ENCODE assay signal across 13 mouse cellular contexts in genomic region chr3:108131821-108132220, GRCm38 (mm10). TPM values are rescaled to one million over a fixed set of nuclear protein-coding genes. Genes with fewer than 3 reads are reported as not detected.
DNase-seq lines count a peak whose midpoint lies in the region; ATAC-seq lines count a peak whose summit lies in the region.
"Had no signal": no experiment of that assay in that cellular context is flagged by ENCODE, and none has a peak within 500 bp of the region (broad histone marks: within the 10 kb centered on the region; RNA-seq: fewer than 3 reads in every experiment).

No protein-coding gene starts in this region.

- 65% methylated on average over 1 of the region's 1 CpGs for WGBS in kidney, embryonic 16.5 days
- 86% methylated on average over 1 of the region's 1 CpGs for WGBS in intestine, embryonic 14.5 days
- WGBS in macrophage (ENCODE audit: missing documents) = 90% methylated on average over 1 of the region's 1 CpGs

- no peaks in the 10 kb centered on the region for H3K9me3 ChIP-seq in kidney, embryonic 16.5 days (ENCODE audit: low read length)
- no peaks in the 10 kb centered on the region for H3K9me3 ChIP-seq in intestine, embryonic 14.5 days (ENCODE audit: control insufficient read depth, low read length)
- H3K9me3 ChIP-seq: neural tube, embryonic 13.5 days had no signal

- H3K36me3 ChIP-seq in kidney, embryonic 16.5 days (ENCODE audit: insufficient read depth, low read length) = peaks cover 2% of the 10 kb centered on the region; the same call in 1 of the 2 replicates
- H3K36me3 ChIP-seq in intestine, embryonic 14.5 days (ENCODE audit: control insufficient read depth, insufficient read depth, low read length) = no peaks in the 10 kb centered on the region
- H3K36me3 ChIP-seq in macrophage (ENCODE audit: inconsistent target) = no peaks in the 10 kb centered on the region
- H3K36me3 ChIP-seq: neural tube, embryonic 13.5 days had no signal

- peak overlapping the region; percentile 13; the same call in 1 of the 2 replicates for H3K27ac ChIP-seq in kidney, embryonic 16.5 days (ENCODE audit: low read length)
- 0 out of 2 replicates have a peak overlapping the region, but pooled peaks have one; percentile 18 for H3K27ac ChIP-seq in intestine, embryonic 14.5 days (ENCODE audit: low read depth)
- H3K27ac ChIP-seq in macrophage = peak overlapping the region; percentile 90
- H3K27ac ChIP-seq: neural tube, embryonic 13.5 days had no signal

- peak; percentile 18 for DNase-seq in gastrocnemius, adult 18-20 months (ENCODE audit: low spot score)
- DNase-seq in gastrocnemius, postnatal 36 days = no peak
- no peak for DNase-seq in kidney, adult 9 months
- DNase-seq in intestine, embryonic 14.5 days (ENCODE audit: low spot score) = peak; percentile 47
- DNase-seq in left cerebral cortex, postnatal 14 days (ENCODE audit: low spot score in 2 of 2) = no peak
- DNase-seq in embryo, embryonic 10 days (ENCODE audit: low spot score) = no peak
- DNase-seq: cerebellum, adult 11-12 months had no signal

- ATAC-seq in kidney, embryonic 16.5 days (ENCODE audit: low FRiP score, low TSS enrichment) = 0 out of 2 replicates have a peak, but pooled peaks have one; percentile 42
- ATAC-seq in intestine, embryonic 14.5 days (replicated peaks; ENCODE audit: low FRiP score, low TSS enrichment, low read depth) = no peak
- ATAC-seq: inflammation-experienced regulatory T-cells, adult 6 months had no signal

- no peak overlapping the region for H3K4me3 ChIP-seq in kidney, embryonic 16.5 days (ENCODE audit: low read length)
- no peak overlapping the region for H3K4me3 ChIP-seq in intestine, embryonic 14.5 days (ENCODE audit: low read depth, low read length)
- H3K4me3 ChIP-seq in macrophage (ENCODE audit: inconsistent target) = no peak overlapping the region
- H3K4me3 ChIP-seq: neural tube, embryonic 13.5 days had no signal

- intact Hi-C loops in gastrocnemius, postnatal 36 days (cut with DNase I) = no loop called here
- intact Hi-C loops in left cerebral cortex, postnatal 14 days (cut with DNase I) = no loop called here

- no peak overlapping the region for H3K4me2 ChIP-seq in kidney, embryonic 16.5 days (replicated peaks; ENCODE audit: low read depth, low read length)
- H3K4me2 ChIP-seq in intestine, embryonic 14.5 days (ENCODE audit: low read length) = no peak overlapping the region
- H3K4me2 ChIP-seq: neural tube, embryonic 13.5 days had no signal

- peaks cover 27% of the 10 kb centered on the region for H3K4me1 ChIP-seq in kidney, embryonic 16.5 days (ENCODE audit: insufficient read depth, low read length)
- peaks cover 6% of the 10 kb centered on the region; the same call in 1 of the 2 replicates for H3K4me1 ChIP-seq in intestine, embryonic 14.5 days (replicated peaks; ENCODE audit: control insufficient read depth, insufficient read depth, low read length)

- H3K79me2 ChIP-seq in macrophage (ENCODE audit: inconsistent target) = peaks cover 100% of the 10 kb centered on the region

- no peaks in the 10 kb centered on the region for H3K27me3 ChIP-seq in kidney, embryonic 16.5 days (ENCODE audit: insufficient read depth, low read length)
- no peaks in the 10 kb centered on the region for H3K27me3 ChIP-seq in intestine, embryonic 14.5 days (replicated peaks; ENCODE audit: control insufficient read depth, insufficient read depth, low read length)
- H3K27me3 ChIP-seq: neural tube, embryonic 13.5 days had no signal

- H3K9ac ChIP-seq in kidney, embryonic 16.5 days (replicated peaks; ENCODE audit: low read length) = no peak overlapping the region
- no peak overlapping the region for H3K9ac ChIP-seq in intestine, embryonic 14.5 days (ENCODE audit: low read length)
- H3K9ac ChIP-seq: neural tube, embryonic 13.5 days had no signal

RNA-seq across cellular contexts. Expression of gene Gnai3, which starts 14.1 kb away (rescaled TPM):
- 10 to 100 TPM; 10.2 to 14.7 TPM for total RNA-seq in gastrocnemius, adult 18-20 months (2021)
- total RNA-seq in gastrocnemius, postnatal 36 days (2021) = 10 to 100 TPM in 1 of 2 experiments, 1 to 10 TPM in 1; 9.7 to 11.3 TPM
- 188 and 196 TPM in 2 replicates for polyA plus RNA-seq in kidney, embryonic 16.5 days (2015; fragmentation: Nextera tagmentation; extraction: Ambion mirVana)
- polyA plus RNA-seq in intestine, embryonic 14.5 days (2014; fragmentation: Nextera tagmentation; extraction: Ambion mirVana) = 171 and 182 TPM in 2 replicates
- total RNA-seq in macrophage (2018; cell fraction: chromatin; rRNA removed) = 10 to 100 TPM; 20.6 to 66.4 (median 35.6) TPM
- 100 to 1,000 TPM in 10 of 26 experiments, 10 to 100 TPM in 16; 76.9 to 155 (median 97.7) TPM for total RNA-seq in macrophage (2018; cell fraction: cytosol; rRNA removed)
- 100 to 1,000 TPM in 2 of 26 experiments, 10 to 100 TPM in 24; 44.4 to 109 (median 66.3) TPM for total RNA-seq in macrophage (2018; cell fraction: nucleus; rRNA removed)
- 64.3 to 104 TPM (median 77.4 TPM) in 3 replicates for polyA plus RNA-seq in macrophage (2018)
- total RNA-seq in left cerebral cortex, postnatal 14 days (2021) = 10 to 100 TPM; 31.1 to 34.1 TPM

RNA-seq across cellular contexts. Expression of gene Gpr61, which starts 22.9 kb away (rescaled TPM):
- not detected for total RNA-seq in gastrocnemius, adult 18-20 months (2021)
- total RNA-seq in gastrocnemius, postnatal 36 days (2021) = not detected
- 0.06 and 0.08 TPM in 2 replicates for polyA plus RNA-seq in kidney, embryonic 16.5 days (2015; fragmentation: Nextera tagmentation; extraction: Ambion mirVana)
- 0.04 and 0.26 TPM in 2 replicates for polyA plus RNA-seq in intestine, embryonic 14.5 days (2014; fragmentation: Nextera tagmentation; extraction: Ambion mirVana)
- total RNA-seq in macrophage (2018; cell fraction: chromatin; rRNA removed) = not detected
- not detected for total RNA-seq in macrophage (2018; cell fraction: cytosol; rRNA removed)
- not detected for total RNA-seq in macrophage (2018; cell fraction: nucleus; rRNA removed)
- polyA plus RNA-seq in macrophage (2018) = not detected in 3 replicates
- total RNA-seq in left cerebral cortex, postnatal 14 days (2021) = 10 to 100 TPM; 19.7 to 21.0 TPM
- total RNA-seq: hematopoietic stem cell, adult 5-6 weeks had no signal
- polyA plus RNA-seq: inflammation-experienced regulatory T-cells, adult 6 months had no signal

RNA-seq across cellular contexts. Expression of gene Gnat2, which starts 39.2 kb away (rescaled TPM):
- under 1 TPM; 0.45 to 0.94 TPM for total RNA-seq in gastrocnemius, adult 18-20 months (2021)
- under 1 TPM; 0.25 to 0.28 TPM for total RNA-seq in gastrocnemius, postnatal 36 days (2021)
- 0.84 and 1.9 TPM in 2 replicates for polyA plus RNA-seq in kidney, embryonic 16.5 days (2015; fragmentation: Nextera tagmentation; extraction: Ambion mirVana)
- 0.93 and 1.6 TPM in 2 replicates for polyA plus RNA-seq in intestine, embryonic 14.5 days (2014; fragmentation: Nextera tagmentation; extraction: Ambion mirVana)
- total RNA-seq in macrophage (2018; cell fraction: chromatin; rRNA removed) = not detected
- total RNA-seq in macrophage (2018; cell fraction: cytosol; rRNA removed) = under 1 TPM in 2 of 26 experiments, not detected in 24; 0.07 to 0.12 TPM
- total RNA-seq in macrophage (2018; cell fraction: nucleus; rRNA removed) = not detected
- polyA plus RNA-seq in macrophage (2018) = not detected in 3 replicates
- not detected for total RNA-seq in left cerebral cortex, postnatal 14 days (2021)
- total RNA-seq: midbrain, postnatal 0 days had no signal
- polyA plus RNA-seq: inflammation-experienced regulatory T-cells, adult 6 months had no signal

RNA-seq across cellular contexts. Expression of gene Ampd2, which starts 45.4 kb away (rescaled TPM):
- 1 to 10 TPM; 3.6 TPM for total RNA-seq in gastrocnemius, adult 18-20 months (2021)
- total RNA-seq in gastrocnemius, postnatal 36 days (2021) = 1 to 10 TPM; 3.8 TPM
- polyA plus RNA-seq in kidney, embryonic 16.5 days (2015; fragmentation: Nextera tagmentation; extraction: Ambion mirVana) = 69.7 and 69.8 TPM in 2 replicates
- polyA plus RNA-seq in intestine, embryonic 14.5 days (2014; fragmentation: Nextera tagmentation; extraction: Ambion mirVana) = 38.6 and 42.2 TPM in 2 replicates
- total RNA-seq in macrophage (2018; cell fraction: chromatin; rRNA removed) = 100 to 1,000 TPM in 2 of 26 experiments, 10 to 100 TPM in 24; 21.4 to 129 (median 44.8) TPM
- 10 to 100 TPM in 25 of 26 experiments, 1 to 10 TPM in 1; 9.3 to 16.5 (median 13.3) TPM for total RNA-seq in macrophage (2018; cell fraction: cytosol; rRNA removed)
- total RNA-seq in macrophage (2018; cell fraction: nucleus; rRNA removed) = 100 to 1,000 TPM in 1 of 26 experiments, 10 to 100 TPM in 25; 12.7 to 107 (median 33.1) TPM
- 7.1 to 19.1 TPM (median 17.7 TPM) in 3 replicates for polyA plus RNA-seq in macrophage (2018)
- total RNA-seq in left cerebral cortex, postnatal 14 days (2021) = 10 to 100 TPM; 43.3 to 50.8 TPM

RNA-seq across cellular contexts. Expression of gene Amigo1, which starts 54.3 kb away (rescaled TPM):
- total RNA-seq in gastrocnemius, adult 18-20 months (2021) = 10 to 100 TPM; 23.9 to 26.3 TPM
- total RNA-seq in gastrocnemius, postnatal 36 days (2021) = 10 to 100 TPM; 23.3 to 27.5 TPM
- polyA plus RNA-seq in kidney, embryonic 16.5 days (2015; fragmentation: Nextera tagmentation; extraction: Ambion mirVana) = 5.4 and 5.8 TPM in 2 replicates
- 3.0 and 3.5 TPM in 2 replicates for polyA plus RNA-seq in intestine, embryonic 14.5 days (2014; fragmentation: Nextera tagmentation; extraction: Ambion mirVana)
- total RNA-seq in macrophage (2018; cell fraction: chromatin; rRNA removed) = 1 to 10 TPM in 9 of 26 experiments, under 1 TPM in 15, not detected in 2; 0.12 to 5.3 (median 0.65) TPM
- total RNA-seq in macrophage (2018; cell fraction: cytosol; rRNA removed) = 1 to 10 TPM in 4 of 26 experiments, under 1 TPM in 22; 0.14 to 1.3 (median 0.62) TPM
- 1 to 10 TPM in 12 of 26 experiments, under 1 TPM in 14; 0.32 to 5.2 (median 0.94) TPM for total RNA-seq in macrophage (2018; cell fraction: nucleus; rRNA removed)
- polyA plus RNA-seq in macrophage (2018) = 0.90 to 2.1 TPM (median 1.1 TPM) in 3 replicates
- 10 to 100 TPM; 55.3 to 57.7 TPM for total RNA-seq in left cerebral cortex, postnatal 14 days (2021)

Comparison
In these comparisons a context has a peak if more than half of its experiments do, and no peak if none do; other contexts are left out.
1. DNase-seq: peak in gastrocnemius, adult 18-20 months (single experiment) and intestine, embryonic 14.5 days (single experiment); none in gastrocnemius, postnatal 36 days (0 of 2), kidney, adult 9 months (single experiment), left cerebral cortex, postnatal 14 days (0 of 2) and embryo, embryonic 10 days (single experiment).
2. H3K27ac ChIP-seq: peak in every context shown above with its lines; median percentile 90 in macrophage; 18 in intestine, embryonic 14.5 days; 13 in kidney, embryonic 16.5 days.
3. RNA of gene Gpr61, which starts 22.9 kb away (total RNA-seq): 19.7 to 21.0 TPM in left cerebral cortex, postnatal 14 days; not detected in gastrocnemius, adult 18-20 months and not detected in gastrocnemius, postnatal 36 days; every median in the first group is over 10 times any median in the second.